Mouse (Mus musculus): Measurements from ENCODE around the gene Entpd2.
"Not testable (repeated sequence)": the region's sequence is repeated elsewhere in the genome, so short reads cannot be mapped to it uniquely, and the experiment has no call there.

- not testable (repeated sequence) for TF ChIP-seq CTCF (IDR thresholded peaks at IDR 0.05; ENCODE audit: control insufficient read depth, insufficient read depth, insufficient read length); MYOG (IDR thresholded peaks at IDR 0.05; ENCODE audit: control insufficient read depth, extremely low read depth, insufficient read length); USF1 (IDR thresholded peaks at IDR 0.05; ENCODE audit: low read depth); FOSL1 (IDR thresholded peaks at IDR 0.05; ENCODE audit: insufficient read depth, low read length, poor library complexity, severe bottlenecking); MAX (IDR thresholded peaks at IDR 0.05); CEBPB (IDR thresholded peaks at IDR 0.05; ENCODE audit: low read depth); MYOD1 (IDR thresholded peaks at IDR 0.05; ENCODE audit: control insufficient read depth, insufficient read length, low read depth)
Observed at GRCm38 (mm10) chr2:25413436-25413835, 17.8 kb downstream of the Entpd2 start.

All from C2C12 (cell line).